Mouse (Mus musculus): ENCODE data around the gene Olfr520. TPM values are rescaled to one million over a fixed set of nuclear protein-coding genes. Genes with fewer than 3 reads are reported as not detected.

The Olfr520 gene
- polyA plus RNA-seq, 1 experiment from 2014 or later: not detected

- DNase-seq: no peak
- Histone ChIP-seq H3K9me3 (ENCODE audit: control insufficient read depth, low read length) (no peaks in the 10 kb centered on the region), H3K27ac (replicated peaks; ENCODE audit: low read depth, low read length) (no peak overlapping the region), H3K9ac (replicated peaks; ENCODE audit: low read length) (no peak overlapping the region), H3K4me3 (replicated peaks; ENCODE audit: low read depth, low read length) (no peak overlapping the region), H3K36me3 (ENCODE audit: control insufficient read depth, insufficient read depth, low read length) (no peaks in the 10 kb centered on the region), H3K4me2 (ENCODE audit: low read length) (no peak overlapping the region), H3K4me1 (ENCODE audit: control insufficient read depth, insufficient read depth, low read length) (0 out of 2 replicates have a peak, but pooled peaks cover 5% of the 10 kb centered on the region), H3K27me3 (ENCODE audit: control insufficient read depth, insufficient read depth, low read length) (no peaks in the 10 kb centered on the region)
- ATAC-seq (ENCODE audit: low FRiP score, low TSS enrichment): no peak
- 92% methylated on average over 6 of the region's 6 CpGs for WGBS
Measured at GRCm38 (mm10) chr7:99707671-99708070, 22.4 kb upstream of the Olfr520 start.

- no peaks in the 10 kb centered on the region for H3K9me3 ChIP-seq (ENCODE audit: control insufficient read depth, low read length)
- ATAC-seq (ENCODE audit: low FRiP score, low TSS enrichment): no peak
- no peak for DNase-seq
- H3K27me3 ChIP-seq (ENCODE audit: control insufficient read depth, insufficient read depth, low read length): no peaks in the 10 kb centered on the region
- H3K4me2 ChIP-seq (ENCODE audit: low read length): no peak overlapping the region
- H3K4me3 ChIP-seq (replicated peaks; ENCODE audit: low read depth, low read length): no peak overlapping the region
- H3K27ac ChIP-seq (replicated peaks; ENCODE audit: low read depth, low read length): no peak overlapping the region
- H3K9ac ChIP-seq (replicated peaks; ENCODE audit: low read length): no peak overlapping the region
- no peaks in the 10 kb centered on the region for H3K36me3 ChIP-seq (ENCODE audit: control insufficient read depth, insufficient read depth, low read length)
- WGBS: 65% methylated on average over 8 of the region's 8 CpGs
- H3K4me1 ChIP-seq (ENCODE audit: control insufficient read depth, insufficient read depth, low read length): 0 out of 2 replicates have a peak, but pooled peaks cover 5% of the 10 kb centered on the region
Measured at GRCm38 (mm10) chr7:99708301-99708721, 21.8 kb upstream of the Olfr520 start.

DNA sequence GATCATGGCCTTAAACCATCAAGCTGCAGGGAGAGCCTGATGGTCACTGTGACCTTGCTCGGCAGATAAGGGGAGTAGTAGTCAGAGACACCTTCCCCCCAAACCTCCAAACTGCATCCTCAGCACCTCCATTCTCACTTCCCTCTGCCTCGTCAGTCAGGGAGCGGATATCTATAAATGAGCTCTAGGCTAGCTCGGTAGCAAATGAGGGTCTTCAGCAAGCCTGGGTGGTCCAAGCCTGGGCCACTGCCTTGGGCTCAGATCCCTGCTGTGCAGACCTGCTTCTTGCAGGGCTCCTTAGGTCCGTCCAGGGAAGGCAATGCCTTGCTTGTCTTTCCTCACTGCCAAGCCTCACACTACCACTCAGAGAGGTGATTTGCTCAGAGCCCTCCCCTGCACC lies 21.3 kb upstream of the Olfr520 start:
- 84% methylated on average over 5 of the region's 5 CpGs for WGBS
- Histone ChIP-seq H3K27me3 (ENCODE audit: control insufficient read depth, insufficient read depth, low read length) (no peaks in the 10 kb centered on the region), H3K36me3 (ENCODE audit: control insufficient read depth, insufficient read depth, low read length) (no peaks in the 10 kb centered on the region), H3K27ac (replicated peaks; ENCODE audit: low read depth, low read length) (no peak overlapping the region), H3K4me2 (ENCODE audit: low read length) (no peak overlapping the region), H3K4me1 (ENCODE audit: control insufficient read depth, insufficient read depth, low read length) (0 out of 2 replicates have a peak, but pooled peaks cover 5% of the 10 kb centered on the region), H3K4me3 (replicated peaks; ENCODE audit: low read depth, low read length) (no peak overlapping the region), H3K9ac (replicated peaks; ENCODE audit: low read length) (no peak overlapping the region), H3K9me3 (ENCODE audit: control insufficient read depth, low read length) (no peaks in the 10 kb centered on the region)
- ATAC-seq (ENCODE audit: low FRiP score, low TSS enrichment): no peak
- DNase-seq: no peak

GRCm38 (mm10) chr7:99709992-99710391 lies 20.1 kb upstream of the Olfr520 start:
- H3K27me3 ChIP-seq (ENCODE audit: control insufficient read depth, insufficient read depth, low read length): no peaks in the 10 kb centered on the region
- no peak overlapping the region for H3K9ac ChIP-seq (replicated peaks; ENCODE audit: low read length)
- no peaks in the 10 kb centered on the region for H3K36me3 ChIP-seq (ENCODE audit: control insufficient read depth, insufficient read depth, low read length)
- H3K9me3 ChIP-seq (ENCODE audit: control insufficient read depth, low read length): no peaks in the 10 kb centered on the region
- H3K4me1 ChIP-seq (ENCODE audit: control insufficient read depth, insufficient read depth, low read length): 0 out of 2 replicates have a peak, but pooled peaks cover 5% of the 10 kb centered on the region
- ATAC-seq (ENCODE audit: low FRiP score, low TSS enrichment): no peak
- no peak overlapping the region for H3K4me3 ChIP-seq (replicated peaks; ENCODE audit: low read depth, low read length)
- no peak for DNase-seq
- WGBS: 70% methylated on average over 7 of the region's 7 CpGs
- no peak overlapping the region for H3K4me2 ChIP-seq (ENCODE audit: low read length)
- H3K27ac ChIP-seq (replicated peaks; ENCODE audit: low read depth, low read length): no peak overlapping the region

GRCm38 (mm10) chr7:99710476-99710875 lies 19.6 kb upstream of the Olfr520 start:
- Histone ChIP-seq H3K4me1 (ENCODE audit: control insufficient read depth, insufficient read depth, low read length) (0 out of 2 replicates have a peak, but pooled peaks cover 5% of the 10 kb centered on the region), H3K4me2 (ENCODE audit: low read length) (no peak overlapping the region), H3K27me3 (ENCODE audit: control insufficient read depth, insufficient read depth, low read length) (no peaks in the 10 kb centered on the region), H3K9ac (replicated peaks; ENCODE audit: low read length) (no peak overlapping the region), H3K36me3 (ENCODE audit: control insufficient read depth, insufficient read depth, low read length) (no peaks in the 10 kb centered on the region), H3K27ac (replicated peaks; ENCODE audit: low read depth, low read length) (no peak overlapping the region), H3K4me3 (replicated peaks; ENCODE audit: low read depth, low read length) (no peak overlapping the region), H3K9me3 (ENCODE audit: control insufficient read depth, low read length) (no peaks in the 10 kb centered on the region)
- DNase-seq (peak; percentile 74), ATAC-seq (ENCODE audit: low FRiP score, low TSS enrichment) (no peak)
- 18% methylated on average over 1 of the region's 1 CpGs for WGBS

DNA sequence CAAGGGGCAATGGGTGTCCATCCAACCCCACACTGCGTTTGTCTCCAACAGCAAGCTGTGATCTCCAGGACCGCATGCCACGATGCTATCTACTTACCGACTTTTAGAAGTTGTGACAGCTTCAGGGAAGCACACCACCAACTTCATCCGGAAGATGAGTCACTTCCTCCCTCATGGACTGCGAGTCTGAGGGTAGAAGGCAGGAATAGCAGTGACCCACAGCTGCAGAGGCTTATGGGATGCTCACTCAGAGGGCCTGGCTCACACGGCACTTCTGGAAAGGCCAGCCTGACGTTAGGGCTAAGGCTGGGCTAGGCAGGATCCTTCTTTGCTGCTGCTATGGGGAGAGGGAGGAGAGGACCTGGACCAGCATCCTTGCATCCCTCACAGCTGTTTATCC lies 18.9 kb upstream of the Olfr520 start, which contains the start of gene Slco2b1:
Slco2b1 (minus strand) TSS at position 175 of the 400 bp plus-strand sequence.
- H3K27me3 ChIP-seq (ENCODE audit: control insufficient read depth, insufficient read depth, low read length): no peaks in the 10 kb centered on the region
- no peak within 1 kb of the TSS for H3K27ac ChIP-seq (replicated peaks; ENCODE audit: low read depth, low read length)
- H3K4me1 ChIP-seq (ENCODE audit: control insufficient read depth, insufficient read depth, low read length): 0 out of 2 replicates have a peak, but pooled peaks cover 5% of the 10 kb centered on the region
- 86% methylated on average over 8 of the region's 8 CpGs for WGBS
- no peak for ATAC-seq (ENCODE audit: low FRiP score, low TSS enrichment)
- no peak within 1 kb of the TSS for H3K9ac ChIP-seq (replicated peaks; ENCODE audit: low read length)
- no peak within 1 kb of the TSS for H3K4me2 ChIP-seq (ENCODE audit: low read length)
- no peaks in the 10 kb centered on the region for H3K9me3 ChIP-seq (ENCODE audit: control insufficient read depth, low read length)
- H3K36me3 ChIP-seq (ENCODE audit: control insufficient read depth, insufficient read depth, low read length): no peaks in the 10 kb centered on the region
- H3K4me3 ChIP-seq (replicated peaks; ENCODE audit: low read depth, low read length): no peak within 1 kb of the TSS
- no peak for DNase-seq

- Histone ChIP-seq H3K27me3 (ENCODE audit: control insufficient read depth, insufficient read depth, low read length) (no peaks in the 10 kb centered on the region), H3K4me3 (replicated peaks; ENCODE audit: low read depth, low read length) (no peak overlapping the region), H3K27ac (replicated peaks; ENCODE audit: low read depth, low read length) (no peak overlapping the region), H3K36me3 (ENCODE audit: control insufficient read depth, insufficient read depth, low read length) (no peaks in the 10 kb centered on the region), H3K9me3 (ENCODE audit: control insufficient read depth, low read length) (no peaks in the 10 kb centered on the region), H3K4me1 (ENCODE audit: control insufficient read depth, insufficient read depth, low read length) (0 out of 2 replicates have a peak, but pooled peaks cover 1% of the 10 kb centered on the region), H3K9ac (replicated peaks; ENCODE audit: low read length) (no peak overlapping the region), H3K4me2 (ENCODE audit: low read length) (no peak overlapping the region)
- 87% methylated on average over 4 of the region's 4 CpGs for WGBS
- no peak for DNase-seq
- ATAC-seq (ENCODE audit: low FRiP score, low TSS enrichment): no peak
Measured at GRCm38 (mm10) chr7:99712431-99712830, 17.6 kb upstream of the Olfr520 start.

GRCm38 (mm10) chr7:99716536-99716935 lies 13.5 kb upstream of the Olfr520 start:
- no peaks in the 10 kb centered on the region for H3K4me1 ChIP-seq (ENCODE audit: control insufficient read depth, insufficient read depth, low read length)
- no peak overlapping the region for H3K27ac ChIP-seq (replicated peaks; ENCODE audit: low read depth, low read length)
- H3K36me3 ChIP-seq (ENCODE audit: control insufficient read depth, insufficient read depth, low read length): no peaks in the 10 kb centered on the region
- whole genome bisulfite sequencing: 89% methylated on average over 2 of the region's 2 CpGs
- no peak for ATAC-seq (ENCODE audit: low FRiP score, low TSS enrichment)
- H3K4me2 ChIP-seq (ENCODE audit: low read length): no peak overlapping the region
- no peak overlapping the region for H3K9ac ChIP-seq (replicated peaks; ENCODE audit: low read length)
- no peaks in the 10 kb centered on the region for H3K27me3 ChIP-seq (ENCODE audit: control insufficient read depth, insufficient read depth, low read length)
- H3K9me3 ChIP-seq (ENCODE audit: control insufficient read depth, low read length): no peaks in the 10 kb centered on the region
- no peak for DNase-seq
- no peak overlapping the region for H3K4me3 ChIP-seq (replicated peaks; ENCODE audit: low read depth, low read length)

DNA sequence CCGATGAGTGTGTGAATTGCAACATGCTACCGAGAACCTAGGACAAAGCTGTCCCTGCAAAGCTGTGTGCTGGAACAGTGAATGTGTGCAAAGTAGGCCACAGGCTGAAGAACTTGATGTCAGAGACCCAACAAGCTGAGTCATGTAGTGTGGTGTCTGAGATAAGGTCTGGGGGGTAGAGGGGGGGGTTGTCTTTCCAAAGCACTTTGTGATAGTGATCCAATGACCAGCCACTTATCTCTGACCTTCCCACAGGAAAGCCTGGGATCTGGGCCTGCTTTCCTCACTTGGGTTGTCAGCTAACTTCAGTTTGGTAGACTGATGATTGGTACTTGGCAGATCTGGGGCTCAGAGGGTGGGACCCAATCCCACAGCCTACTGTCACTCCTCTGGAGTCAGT lies 4.5 kb downstream of the Olfr520 start:
- WGBS: 95% methylated on average over 2 of the region's 2 CpGs
- no peaks in the 10 kb centered on the region for H3K9me3 ChIP-seq (ENCODE audit: control insufficient read depth, low read length)
- no peaks in the 10 kb centered on the region for H3K36me3 ChIP-seq (ENCODE audit: control insufficient read depth, insufficient read depth, low read length)
- H3K27ac ChIP-seq (replicated peaks; ENCODE audit: low read depth, low read length): no peak overlapping the region
- no peaks in the 10 kb centered on the region for H3K27me3 ChIP-seq (ENCODE audit: control insufficient read depth, insufficient read depth, low read length)
- H3K4me1 ChIP-seq (ENCODE audit: control insufficient read depth, insufficient read depth, low read length): no peaks in the 10 kb centered on the region
- no peak overlapping the region for H3K4me2 ChIP-seq (ENCODE audit: low read length)
- DNase-seq (no peak), ATAC-seq (ENCODE audit: low FRiP score, low TSS enrichment) (no peak)
- no peak overlapping the region for H3K9ac ChIP-seq (replicated peaks; ENCODE audit: low read length)
- no peak overlapping the region for H3K4me3 ChIP-seq (replicated peaks; ENCODE audit: low read depth, low read length)
